Mouse (Mus musculus): Measurements from ENCODE around the gene Tomm34. TPM values are rescaled to one million over a fixed set of nuclear protein-coding genes. Genes with fewer than 3 reads are reported as not detected.

The Tomm34 gene
- polyA plus RNA-seq, 1 experiment, result 39.4 TPM

GRCm38 (mm10) chr2:164087416-164088017, 16.5 kb upstream of the Tomm34 start:
- Histone ChIP-seq H3K36me3 (ENCODE audit: control insufficient read depth, insufficient read depth, low read length) (peaks cover 57% of the 10 kb centered on the region), H3K4me3 (ENCODE audit: low read depth, low read length) (no peak overlapping the region), H3K27me3 (ENCODE audit: control insufficient read depth, insufficient read depth, low read length) (no peaks in the 10 kb centered on the region), H3K4me1 (ENCODE audit: control insufficient read depth, insufficient read depth, insufficient read length, low read length) (peaks cover 4% of the 10 kb centered on the region), H3K27ac (ENCODE audit: insufficient read depth, low read depth, low read length) (no peak overlapping the region)
- TF ChIP-seq CTCF (IDR thresholded peaks at IDR 0.05; ENCODE audit: extremely low read depth, insufficient read length, insufficient replicate concordance, low read depth, low read length) (no peak), POLR2A (IDR thresholded peaks at IDR 0.05; ENCODE audit: low read depth, low read length) (no peak)
- 84% methylated on average over 6 of the region's 6 CpGs for WGBS

GRCm38 (mm10) chr2:164084342-164084700, 13.4 kb upstream of the Tomm34 start:
- 80% methylated on average over 7 of the region's 7 CpGs for WGBS
- Histone ChIP-seq H3K27ac (ENCODE audit: insufficient read depth, low read depth, low read length) (peak overlapping the region; percentile 24; the same call in 1 of the 2 replicates), H3K4me3 (ENCODE audit: low read depth, low read length) (no peak overlapping the region), H3K4me1 (ENCODE audit: control insufficient read depth, insufficient read depth, insufficient read length, low read length) (peaks cover 4% of the 10 kb centered on the region), H3K27me3 (ENCODE audit: control insufficient read depth, insufficient read depth, low read length) (no peaks in the 10 kb centered on the region), H3K36me3 (ENCODE audit: control insufficient read depth, insufficient read depth, low read length) (peaks cover 63% of the 10 kb centered on the region)
- TF ChIP-seq CTCF (IDR thresholded peaks at IDR 0.05; ENCODE audit: extremely low read depth, insufficient read length, insufficient replicate concordance, low read depth, low read length) (no peak), POLR2A (IDR thresholded peaks at IDR 0.05; ENCODE audit: low read depth, low read length) (no peak)

GRCm38 (mm10) chr2:164083609-164084341, 12.8 kb upstream of the Tomm34 start:
- Histone ChIP-seq H3K4me1 (ENCODE audit: control insufficient read depth, insufficient read depth, insufficient read length, low read length) (peaks cover 4% of the 10 kb centered on the region), H3K4me3 (ENCODE audit: low read depth, low read length) (no peak overlapping the region), H3K36me3 (ENCODE audit: control insufficient read depth, insufficient read depth, low read length) (peaks cover 59% of the 10 kb centered on the region), H3K27ac (ENCODE audit: insufficient read depth, low read depth, low read length) (peak overlapping the region; percentile 65), H3K27me3 (ENCODE audit: control insufficient read depth, insufficient read depth, low read length) (no peaks in the 10 kb centered on the region)
- TF ChIP-seq CTCF (IDR thresholded peaks at IDR 0.05; ENCODE audit: extremely low read depth, insufficient read length, insufficient replicate concordance, low read depth, low read length), result no peak
- no peak for TF ChIP-seq POLR2A (IDR thresholded peaks at IDR 0.05; ENCODE audit: low read depth, low read length)
- 73% methylated on average over 19 of the region's 19 CpGs for WGBS

- Histone ChIP-seq H3K4me1 (ENCODE audit: control insufficient read depth, insufficient read depth, insufficient read length, low read length) (peaks cover 4% of the 10 kb centered on the region), H3K36me3 (ENCODE audit: control insufficient read depth, insufficient read depth, low read length) (peaks cover 50% of the 10 kb centered on the region), H3K27me3 (ENCODE audit: control insufficient read depth, insufficient read depth, low read length) (no peaks in the 10 kb centered on the region), H3K27ac (ENCODE audit: insufficient read depth, low read depth, low read length) (peak overlapping the region; percentile 12), H3K4me3 (ENCODE audit: low read depth, low read length) (no peak overlapping the region)
- WGBS, result 86% methylated on average over 10 of the region's 10 CpGs
- TF ChIP-seq CTCF (IDR thresholded peaks at IDR 0.05; ENCODE audit: extremely low read depth, insufficient read length, insufficient replicate concordance, low read depth, low read length) (no peak), POLR2A (IDR thresholded peaks at IDR 0.05; ENCODE audit: low read depth, low read length) (no peak)
Measured at GRCm38 (mm10) chr2:164082175-164082574, 11.2 kb upstream of the Tomm34 start.

GRCm38 (mm10) chr2:164081577-164081976, 10.6 kb upstream of the Tomm34 start:
- 90% methylated on average over 10 of the region's 10 CpGs for WGBS
- Histone ChIP-seq H3K4me3 (ENCODE audit: low read depth, low read length) (no peak overlapping the region), H3K4me1 (ENCODE audit: control insufficient read depth, insufficient read depth, insufficient read length, low read length) (peaks cover 4% of the 10 kb centered on the region), H3K36me3 (ENCODE audit: control insufficient read depth, insufficient read depth, low read length) (peaks cover 46% of the 10 kb centered on the region), H3K27ac (ENCODE audit: insufficient read depth, low read depth, low read length) (no peak overlapping the region), H3K27me3 (ENCODE audit: control insufficient read depth, insufficient read depth, low read length) (no peaks in the 10 kb centered on the region)
- TF ChIP-seq POLR2A (IDR thresholded peaks at IDR 0.05; ENCODE audit: low read depth, low read length) (no peak), CTCF (IDR thresholded peaks at IDR 0.05; ENCODE audit: extremely low read depth, insufficient read length, insufficient replicate concordance, low read depth, low read length) (no peak)

- Histone ChIP-seq H3K36me3 (ENCODE audit: control insufficient read depth, insufficient read depth, low read length) (peaks cover 35% of the 10 kb centered on the region), H3K27ac (ENCODE audit: insufficient read depth, low read depth, low read length) (no peak overlapping the region), H3K4me1 (ENCODE audit: control insufficient read depth, insufficient read depth, insufficient read length, low read length) (peaks cover 6% of the 10 kb centered on the region), H3K27me3 (ENCODE audit: control insufficient read depth, insufficient read depth, low read length) (no peaks in the 10 kb centered on the region), H3K4me3 (ENCODE audit: low read depth, low read length) (no peak overlapping the region)
- 68% methylated on average over 6 of the region's 6 CpGs for WGBS
- no peak for TF ChIP-seq CTCF (IDR thresholded peaks at IDR 0.05; ENCODE audit: extremely low read depth, insufficient read length, insufficient replicate concordance, low read depth, low read length)
- TF ChIP-seq POLR2A (IDR thresholded peaks at IDR 0.05; ENCODE audit: low read depth, low read length), result no peak
Measured at GRCm38 (mm10) chr2:164079488-164079887, 8.5 kb upstream of the Tomm34 start.

- WGBS, result 68% methylated on average over 5 of the region's 5 CpGs
- Histone ChIP-seq H3K36me3 (ENCODE audit: control insufficient read depth, insufficient read depth, low read length) (peaks cover 25% of the 10 kb centered on the region), H3K27ac (ENCODE audit: insufficient read depth, low read depth, low read length) (no peak overlapping the region), H3K27me3 (ENCODE audit: control insufficient read depth, insufficient read depth, low read length) (no peaks in the 10 kb centered on the region), H3K4me3 (ENCODE audit: low read depth, low read length) (no peak overlapping the region), H3K4me1 (ENCODE audit: control insufficient read depth, insufficient read depth, insufficient read length, low read length) (peaks cover 5% of the 10 kb centered on the region; the same call in 1 of the 2 replicates)
- TF ChIP-seq CTCF (IDR thresholded peaks at IDR 0.05; ENCODE audit: extremely low read depth, insufficient read length, insufficient replicate concordance, low read depth, low read length) (no peak), POLR2A (IDR thresholded peaks at IDR 0.05; ENCODE audit: low read depth, low read length) (no peak)
Measured at GRCm38 (mm10) chr2:164077875-164078274, 6.9 kb upstream of the Tomm34 start.
